Mouse (Mus musculus) left cerebral cortex, postnatal 10 days (tissue): ENCODE measurements at regions not wholly inside any gene's neighbourhood (a gene's known extent, or its start where the extent isn't known, plus 50 kb on each side); places are given as distances from the start of the nearest gene placed in this dataset.
A peak's percentile ranks its signal among the peaks of the same experiment; 100 is the strongest.

Experiments
- DNase-seq, 2 experiments: peaks; one replicate each; pipeline ENCODE4 v3.0.0; 2021 to 2022; ENCODE audit warnings: low spot score in 2 of 2, mixed read lengths in 1 of 2; ENCODE audit errors: extremely low spot score in 1 of 2
- intact Hi-C: fragments of 180-260 bp; cut with DNase I; formaldehyde crosslinking; loops from one replicate; pipeline ENCODE4 v1.15.1; 2025

DNA sequence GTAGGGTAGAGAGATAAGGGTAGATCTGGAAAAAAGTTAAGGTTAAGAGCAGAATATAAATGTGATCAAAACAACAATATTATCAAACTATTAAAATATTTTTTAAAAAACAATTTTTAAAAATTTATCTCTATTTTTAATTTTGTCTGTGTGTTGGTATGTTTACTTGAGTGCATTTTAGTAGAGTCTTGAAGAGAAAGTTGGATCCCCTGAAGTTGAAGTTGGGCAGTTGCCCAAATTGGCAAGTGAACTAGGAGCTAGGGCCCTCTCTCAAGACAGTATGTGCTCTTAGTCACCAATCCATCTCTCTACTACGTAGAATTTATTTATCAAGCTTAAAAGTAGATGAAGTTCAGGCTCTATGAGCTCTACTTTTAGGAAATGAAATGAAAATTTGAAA is 59.9 kb downstream of the Adamts1 start:
- intact Hi-C loops = no loop called here
- DNase-seq = no peak

DNA sequence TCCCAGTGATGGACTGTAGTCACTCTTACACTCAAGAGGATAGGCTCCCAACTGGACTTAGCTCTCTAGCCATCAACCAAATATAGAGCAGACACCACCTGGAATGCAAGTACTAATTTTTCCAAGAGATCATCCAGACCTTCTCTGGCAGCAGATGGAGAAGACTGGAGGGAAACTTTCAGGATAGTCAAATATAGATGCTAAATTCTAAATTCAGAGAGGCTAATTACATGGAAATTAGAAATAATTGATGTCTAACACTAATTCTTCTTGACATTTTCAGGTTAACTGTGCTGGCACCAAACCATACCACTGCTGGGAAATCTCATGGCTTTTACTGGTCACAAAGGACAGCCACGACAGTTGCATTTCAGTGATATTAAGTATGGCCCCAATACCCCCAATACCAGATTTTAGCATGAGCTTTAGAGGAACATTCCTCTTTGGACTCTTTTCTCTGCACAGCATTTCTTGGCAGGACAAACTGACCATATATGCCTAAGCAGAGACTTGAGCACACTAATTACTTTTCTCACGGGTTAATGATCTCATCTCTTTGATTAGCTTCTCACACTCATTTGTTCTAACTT is 64.2 kb downstream of the Adamts1 start:
- intact Hi-C loops = no loop called here
- no peak for DNase-seq

DNA sequence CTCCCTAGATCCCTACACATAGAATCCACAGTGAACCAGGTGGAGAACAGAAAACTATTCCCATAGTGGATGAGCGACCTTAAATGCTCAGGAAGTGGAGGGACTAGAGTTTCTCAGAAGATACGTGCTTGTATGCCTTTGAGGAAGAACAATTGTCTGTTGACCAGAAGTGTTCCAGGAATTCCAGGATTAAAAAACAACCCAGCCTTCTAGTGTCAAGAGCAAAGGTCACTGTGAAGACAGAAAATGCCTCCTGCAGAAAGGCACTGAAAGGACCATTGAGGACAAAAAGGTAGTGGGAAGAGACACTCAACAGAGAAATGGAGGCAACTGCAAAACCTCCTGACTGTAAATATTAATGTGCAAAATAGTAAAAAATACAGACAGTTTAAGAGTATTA is 74.9 kb downstream of the Adamts1 start:
- intact Hi-C loops = no loop called here
- no peak for DNase-seq

DNA sequence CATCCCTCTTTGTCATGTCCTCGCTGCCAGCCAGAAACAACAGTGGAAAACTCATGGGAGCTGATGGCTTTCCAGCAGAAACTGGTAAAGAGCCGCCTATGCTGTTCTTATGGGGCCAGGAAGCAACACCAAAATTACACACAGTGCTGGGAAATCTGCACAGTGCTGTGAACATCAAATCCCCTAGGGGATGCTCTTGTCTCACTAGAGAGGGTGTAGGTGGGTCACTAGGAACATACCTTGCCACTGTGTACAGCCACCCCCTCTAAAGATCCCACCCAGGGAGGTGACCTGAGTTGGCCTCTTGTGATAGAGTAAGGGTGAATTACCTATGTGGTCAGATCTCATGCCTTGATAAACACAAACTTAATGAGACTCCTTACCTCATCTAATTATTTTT is 80.9 kb downstream of the Adamts1 start:
- no peak for DNase-seq
- intact Hi-C loops = no loop called here

DNA sequence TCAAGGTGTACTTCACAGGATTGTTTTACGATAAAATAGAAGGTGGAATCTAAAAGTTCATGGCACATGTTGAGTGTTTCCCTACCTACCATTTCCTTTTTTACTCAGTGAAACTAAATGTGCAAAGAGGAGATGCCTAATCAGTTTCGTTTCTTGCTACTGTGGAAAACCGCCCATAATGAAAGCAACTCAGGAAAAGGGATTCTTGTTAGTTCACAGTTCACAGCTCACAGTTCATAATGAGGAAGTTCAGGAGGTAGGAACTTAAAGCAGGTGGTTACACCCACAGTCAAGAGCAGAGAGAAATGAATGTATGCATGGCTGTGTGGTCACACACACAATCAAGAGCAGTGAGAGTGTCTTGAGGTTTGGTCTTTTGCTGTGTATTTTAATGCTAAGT is 90.6 kb downstream of the Adamts1 start:
- no peak for DNase-seq
- intact Hi-C loops = no loop called here

DNA sequence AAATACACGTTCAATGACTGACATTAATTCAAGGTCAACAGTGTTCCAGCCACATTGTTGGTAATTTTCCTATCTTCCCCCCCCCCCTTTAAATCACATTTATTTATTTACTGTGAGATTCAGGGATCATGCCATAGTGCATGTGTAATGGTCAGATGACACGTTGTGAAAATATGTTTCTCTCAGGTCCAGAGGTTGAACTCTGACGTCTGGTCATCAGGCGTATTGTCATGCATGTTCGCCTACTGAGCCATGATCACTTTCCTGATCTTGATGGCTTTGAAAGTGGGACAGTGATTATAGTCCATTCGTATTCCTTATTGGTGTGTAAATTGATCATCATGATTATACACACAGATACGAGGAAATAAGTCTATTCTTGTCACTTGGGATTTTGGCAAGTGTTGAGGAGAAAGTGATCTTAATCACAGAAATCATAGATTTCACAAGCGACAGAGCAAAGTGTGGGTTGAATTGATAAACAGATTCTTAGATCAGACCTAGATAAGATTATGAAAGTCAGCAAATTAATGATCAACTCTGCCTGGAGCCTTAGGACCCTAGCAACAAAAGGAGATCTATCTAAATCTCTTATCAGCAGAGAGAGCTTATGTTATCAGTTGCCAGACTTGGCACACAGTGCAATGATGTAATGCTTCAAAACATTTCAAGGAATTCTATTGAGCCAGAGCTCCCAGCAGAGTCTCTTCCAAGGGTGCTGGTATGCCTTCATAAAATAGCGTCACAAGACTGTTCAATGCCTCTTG is 98.5 kb downstream of the Adamts1 start:
- intact Hi-C loops = no loop called here
- DNase-seq = no peak

DNA sequence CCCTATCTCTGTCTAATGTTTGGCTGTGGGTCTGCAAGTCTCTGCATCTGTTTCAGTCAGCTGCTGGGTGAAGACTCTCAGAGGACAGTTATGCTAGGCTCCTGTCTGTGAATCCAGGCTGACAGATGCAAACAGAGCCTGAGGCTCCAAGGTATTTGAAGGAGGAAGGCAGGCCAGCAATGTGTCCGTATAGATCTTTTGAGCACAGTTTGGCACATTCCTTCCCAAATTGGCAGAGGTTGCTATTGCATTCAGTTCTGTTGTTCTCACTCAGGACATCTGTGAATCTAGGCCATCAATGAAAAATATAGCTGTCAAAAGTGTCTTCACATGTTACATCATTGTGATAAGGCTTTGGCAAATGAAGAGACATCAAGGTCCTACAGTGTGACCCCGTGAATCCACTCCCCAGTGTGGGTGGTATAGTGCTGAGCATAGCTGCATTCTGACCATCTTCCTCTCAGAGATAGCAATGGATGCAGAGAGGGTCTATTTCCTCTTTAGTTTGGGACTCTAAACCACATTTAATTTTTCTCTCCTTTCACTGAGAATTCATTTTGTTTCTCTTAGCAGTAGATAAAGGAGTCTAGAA is 99.9 kb downstream of the Adamts1 start:
- intact Hi-C loops = no loop called here
- DNase-seq = no peak

DNA sequence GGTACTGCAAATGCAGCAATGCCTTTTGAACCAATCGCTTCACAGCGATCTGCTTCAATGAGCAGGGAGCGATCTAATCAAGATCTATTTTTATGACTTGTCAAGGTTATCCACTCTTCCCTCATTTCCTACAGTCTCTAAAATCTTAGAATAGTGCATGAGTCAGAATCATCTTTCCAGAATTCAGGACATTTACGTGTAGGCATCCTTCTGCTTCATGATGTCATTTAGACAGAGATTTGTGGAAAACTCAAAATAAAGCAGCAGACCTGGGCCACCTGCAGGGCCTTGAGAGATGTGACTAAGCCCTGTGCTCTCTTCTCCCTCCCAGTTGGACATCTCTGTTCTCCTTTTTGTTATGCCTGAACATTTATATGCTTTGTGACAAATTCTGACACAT is 103.6 kb downstream of the Adamts1 start:
- intact Hi-C loops = no loop called here
- DNase-seq = no peak

DNA sequence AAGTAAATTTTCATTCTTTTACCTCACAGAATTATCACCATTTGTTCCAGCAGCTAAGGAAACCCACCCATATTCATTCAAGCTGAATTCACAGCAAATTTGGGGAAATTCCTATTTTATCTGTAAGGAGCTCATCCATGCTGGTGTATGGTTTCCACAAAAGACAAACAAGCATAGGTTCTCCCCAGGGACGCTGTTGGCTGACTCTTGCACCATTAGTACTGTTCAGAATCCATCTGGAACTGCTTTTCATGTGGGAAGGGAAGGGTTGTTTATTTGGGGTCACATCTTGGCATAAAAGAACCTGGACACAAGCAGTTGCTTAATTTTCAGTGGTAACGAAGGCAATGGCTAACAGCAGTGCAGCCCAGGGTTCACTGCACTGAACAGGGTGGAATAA is 120.2 kb downstream of the Adamts1 start:
- intact Hi-C loops = loop anchor here (10.0 kb wide), 1 partner anchor 948 kb away; the partner anchor contains the start of gene Mrpl39
- DNase-seq = no peak

DNA sequence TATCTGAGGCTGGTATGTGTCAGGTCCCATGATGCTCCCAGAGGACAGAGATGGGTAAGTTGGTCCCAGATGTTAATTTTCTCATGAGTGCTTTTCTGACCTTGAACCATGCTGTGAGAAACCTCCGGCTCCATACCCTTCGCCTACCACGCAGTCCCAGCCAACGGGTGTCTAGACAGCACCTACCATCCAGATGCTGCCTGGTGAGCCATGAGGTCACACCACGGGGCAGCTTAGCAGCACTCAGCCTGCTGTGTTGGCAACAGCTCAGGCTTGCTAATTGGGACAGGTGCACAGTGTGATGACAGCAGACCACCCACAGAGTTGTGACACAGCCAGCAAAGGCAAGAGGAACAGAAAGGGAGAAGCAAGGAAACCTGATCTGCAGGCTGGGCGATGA is 122.6 kb downstream of the Adamts1 start:
- intact Hi-C loops = loop anchor here (10.0 kb wide), 1 partner anchor 946 kb away; the partner anchor contains the start of gene Mrpl39
- DNase-seq = peak in 1 of 2 experiments; percentile 34

DNA sequence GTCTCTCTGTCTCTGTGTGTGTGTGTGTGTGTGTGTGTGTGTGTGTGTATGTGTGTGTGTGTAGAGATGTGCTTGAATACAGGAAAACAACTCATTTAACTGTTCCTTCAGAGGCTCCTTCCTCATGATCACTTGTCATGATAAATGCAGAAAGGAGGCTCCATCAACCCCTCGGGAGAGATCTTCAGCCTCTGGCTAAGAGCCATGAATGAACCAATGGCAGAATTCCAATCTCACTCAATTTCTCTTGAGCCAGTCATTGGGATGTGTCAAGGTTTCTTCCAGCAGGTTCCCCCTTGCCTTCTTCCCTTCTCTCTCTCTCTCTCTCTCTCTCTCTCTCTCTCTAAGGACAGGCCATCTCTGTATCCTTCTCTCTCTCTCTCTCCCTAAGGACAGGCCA is 124.1 kb downstream of the Adamts1 start:
- no peak for DNase-seq
- intact Hi-C loops = loop anchor here (5.0 to 10.0 kb wide), 4 partner anchors 194 to 806 kb away; partner anchors contain the start of gene App

DNA sequence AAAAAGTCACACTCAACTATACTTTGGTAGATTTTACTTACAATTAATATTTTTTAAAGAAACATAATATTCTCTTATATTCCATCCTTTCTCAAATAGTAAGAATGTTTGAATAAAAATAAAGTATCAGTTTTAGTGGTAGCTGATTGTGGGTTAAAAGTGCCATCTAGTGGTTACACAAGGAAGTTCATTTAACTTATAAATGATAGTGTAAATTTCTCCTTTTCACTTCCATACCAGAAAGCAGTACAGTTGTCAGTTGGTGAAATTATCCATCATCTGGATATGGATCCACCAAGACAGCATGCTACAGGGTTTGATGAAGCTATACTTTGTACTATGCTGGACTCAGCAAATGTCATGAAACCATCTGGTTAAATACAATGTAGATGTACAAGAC is 124.7 kb downstream of the Adamts1 start:
- intact Hi-C loops = loop anchor here (5.0 to 10.0 kb wide), 4 partner anchors 193 to 806 kb away; partner anchors contain the start of gene App
- DNase-seq = peak in 1 of 2 experiments; percentile 40

DNA sequence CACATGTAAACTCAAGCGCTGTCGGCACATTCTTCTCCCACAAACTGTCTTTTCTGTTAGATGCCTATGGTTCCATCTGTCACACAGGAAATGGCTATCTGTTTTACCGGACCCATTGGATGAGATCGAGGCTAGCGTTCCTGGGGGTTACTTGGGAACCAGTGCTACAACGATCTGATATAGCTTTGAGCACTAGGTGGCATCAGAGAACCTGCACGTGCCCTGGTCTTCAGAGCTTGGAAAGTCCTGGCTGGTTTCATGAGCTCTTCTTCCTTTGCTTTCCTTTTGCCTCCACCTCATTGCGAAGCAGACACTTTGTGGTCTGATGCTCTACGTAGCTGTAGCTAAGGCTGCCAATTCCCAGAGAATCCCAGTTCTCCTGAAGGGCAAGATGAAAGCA is 123.8 kb upstream of the Cyyr1 start:
- intact Hi-C loops = loop anchor here (5.0 to 10.0 kb wide), 4 partner anchors 192 to 805 kb away; partner anchors contain the start of gene App

DNA sequence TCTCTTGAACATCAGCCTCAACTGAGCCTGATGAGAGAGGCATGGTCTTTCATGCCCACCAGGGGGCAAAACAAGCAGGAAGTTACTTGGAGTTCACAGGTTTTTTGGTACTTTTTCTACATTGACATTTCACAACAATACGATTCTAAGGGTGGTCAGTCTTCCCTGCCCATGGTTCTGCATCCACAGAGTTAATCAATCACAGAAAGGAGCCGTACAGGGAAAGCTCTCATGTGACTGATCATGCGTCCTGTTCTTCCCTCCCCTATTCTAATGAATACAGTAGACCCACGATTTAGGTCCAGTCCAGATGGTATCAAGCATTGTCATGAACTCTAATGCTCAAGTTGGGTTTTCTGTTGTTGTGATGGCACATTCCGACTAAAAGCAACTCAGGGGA is 115.6 kb upstream of the Cyyr1 start:
- intact Hi-C loops = no loop called here

More for the DNA sequence above, 123.8 kb upstream of the Cyyr1 start:
- DNase-seq = peak; percentile 28 to 49

DNA sequence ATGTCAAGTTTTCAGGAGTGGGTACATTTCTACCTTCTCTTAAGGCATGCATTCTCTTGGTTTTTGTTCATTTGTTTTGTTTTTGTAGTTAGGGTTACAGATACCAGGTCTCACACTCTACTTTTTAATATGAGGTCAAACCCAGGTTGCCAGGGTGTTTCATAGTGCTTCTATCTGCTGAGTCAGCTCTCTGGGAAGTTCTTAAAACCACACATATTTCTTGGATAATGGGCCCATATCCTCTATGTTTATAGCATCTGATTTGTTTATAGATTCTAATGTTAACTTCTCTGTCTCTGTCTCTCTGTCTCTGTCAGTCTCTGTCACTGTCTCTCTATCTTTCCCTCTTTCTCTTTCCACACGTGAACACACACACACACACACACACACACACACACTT is 114.6 kb upstream of the Cyyr1 start:
- no peak for DNase-seq
- intact Hi-C loops = no loop called here

More for the DNA sequence above, 115.6 kb upstream of the Cyyr1 start:
- no peak for DNase-seq

DNA sequence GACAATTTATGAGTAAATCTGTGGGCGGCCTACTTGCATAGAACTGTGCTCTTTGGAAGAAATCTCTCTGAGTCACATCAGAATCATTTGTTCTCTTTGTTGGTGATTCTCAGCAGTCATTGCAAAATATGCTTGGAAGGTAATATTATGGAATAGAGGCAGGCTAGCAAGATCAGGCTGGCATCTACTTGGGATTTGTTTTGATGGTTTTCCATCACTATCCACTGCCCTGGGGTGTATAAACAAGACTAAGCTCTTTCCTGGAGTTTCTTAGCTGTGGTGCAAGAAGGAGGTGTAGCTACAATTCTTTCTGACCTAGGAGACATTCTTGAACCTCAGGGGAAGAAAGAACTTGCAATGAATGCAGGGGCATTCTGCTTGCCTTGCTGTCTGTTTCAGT is 96.3 kb upstream of the Cyyr1 start:
- no peak for DNase-seq
- intact Hi-C loops = no loop called here

DNA sequence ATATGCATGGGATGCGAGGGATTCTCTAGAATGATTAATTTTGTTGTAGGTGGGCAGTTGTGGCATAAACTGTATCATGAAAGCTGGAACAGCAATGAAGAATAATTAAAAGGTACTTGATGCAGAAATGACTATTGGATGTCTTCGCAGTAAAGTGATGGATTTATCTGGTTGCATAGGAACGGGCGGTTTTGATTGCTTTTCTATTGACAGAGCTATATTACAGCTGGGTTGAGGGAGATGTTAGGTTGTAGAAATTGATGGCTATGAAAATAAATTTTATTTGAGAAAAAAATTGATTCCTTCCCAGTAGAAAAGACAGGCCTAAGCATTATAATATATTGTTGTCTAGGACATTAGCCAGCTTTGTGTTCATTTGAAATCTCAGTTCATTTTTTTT is 87.8 kb upstream of the Cyyr1 start:
- DNase-seq = no peak
- intact Hi-C loops = no loop called here

DNA sequence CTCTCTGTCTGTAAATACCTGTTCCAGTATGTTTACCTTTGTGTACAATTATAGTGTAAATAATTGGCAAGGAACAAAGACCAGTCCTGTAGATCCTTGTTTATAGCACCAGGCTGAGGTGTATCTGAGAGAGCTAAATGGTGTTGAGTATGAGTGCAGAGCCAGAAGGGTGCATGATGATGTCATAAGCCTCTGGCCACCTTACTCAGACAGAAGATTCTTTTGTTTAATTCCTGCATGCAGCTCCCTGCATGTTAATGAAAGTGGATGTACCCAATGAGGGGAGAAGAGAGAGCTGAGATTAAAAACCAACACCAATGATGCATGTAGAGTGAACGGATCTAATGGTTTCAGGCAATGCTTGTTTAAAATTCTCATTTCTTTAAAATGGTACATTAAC is 83.9 kb upstream of the Cyyr1 start:
- intact Hi-C loops = no loop called here

DNA sequence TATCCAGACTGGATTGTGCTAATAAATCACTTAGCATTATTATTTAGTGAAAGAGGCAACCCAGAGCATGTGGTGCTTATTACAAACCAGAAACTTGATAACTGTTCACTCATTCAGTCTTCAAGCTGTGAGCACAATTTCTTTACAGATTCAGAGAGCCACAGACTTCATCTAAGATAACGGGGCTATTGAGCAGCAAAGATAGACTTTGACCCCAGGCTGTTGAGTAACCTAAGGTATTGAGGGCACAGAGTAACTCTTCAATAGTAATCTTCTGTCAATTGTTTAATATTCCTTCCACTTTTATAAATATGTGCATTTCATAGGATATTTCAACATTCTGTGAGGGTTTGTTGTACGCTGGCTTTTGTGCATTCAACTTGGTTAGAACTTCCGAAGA is 76.5 kb upstream of the Cyyr1 start:
- no peak for DNase-seq
- intact Hi-C loops = no loop called here

More for the DNA sequence above, 83.9 kb upstream of the Cyyr1 start:
- DNase-seq = no peak

DNA sequence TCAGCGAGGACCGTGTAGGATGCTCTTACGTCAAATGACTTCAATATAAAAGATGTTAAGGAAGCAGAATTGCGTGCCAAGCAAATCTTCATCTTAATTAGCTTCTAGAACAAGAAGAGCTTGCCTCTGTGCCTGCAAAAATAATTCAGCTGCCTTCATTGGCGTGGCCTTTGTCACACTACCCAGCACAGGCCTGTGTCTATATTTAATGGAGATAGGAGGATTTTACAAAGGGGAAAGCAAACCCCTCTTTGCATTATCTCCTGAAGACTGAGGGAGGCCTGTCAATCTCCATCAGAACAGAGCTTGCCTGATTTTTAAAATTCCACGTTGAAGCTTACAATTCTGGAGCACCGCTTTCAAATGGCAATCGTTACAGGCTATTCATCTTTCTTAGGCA is 71.3 kb upstream of the Cyyr1 start:
- intact Hi-C loops = no loop called here
- DNase-seq = no peak
